Mouse (Mus musculus): ENCODE measurements at regions not wholly inside any gene's neighbourhood (a gene's known extent, or its start where the extent isn't known, plus 50 kb on each side); places are given as distances from the start of the nearest gene placed in this dataset.
A peak's percentile ranks its signal among the peaks of the same experiment; 100 is the strongest.

- TF ChIP-seq CTCF (conservative IDR thresholded peaks at IDR 0.05), result no peak
- no peak for DNase-seq (ENCODE audit: low spot score in 2 of 2)
- H3K4me3 ChIP-seq, result no peak overlapping the region
- H3K27ac ChIP-seq, result no peak overlapping the region
These were observed 229.8 kb downstream of the Trib2 start for GRCm38 (mm10) chr12:15586706-15587442.

GRCm38 (mm10) chr12:15585845-15586244, 230.9 kb downstream of the Trib2 start:
- Histone ChIP-seq H3K27ac (no peak overlapping the region), H3K4me3 (no peak overlapping the region)
- TF ChIP-seq CTCF (conservative IDR thresholded peaks at IDR 0.05), result no peak
- DNase-seq (ENCODE audit: low spot score in 2 of 2), result no peak

- no peak overlapping the region for H3K4me3 ChIP-seq
- DNase-seq (ENCODE audit: low spot score in 2 of 2), result no peak
- H3K27ac ChIP-seq, result no peak overlapping the region
- TF ChIP-seq CTCF (conservative IDR thresholded peaks at IDR 0.05), result no peak
These were observed 232.0 kb downstream of the Trib2 start for GRCm38 (mm10) chr12:15584721-15585120.

GRCm38 (mm10) chr12:15566785-15567109, 250.0 kb downstream of the Trib2 start:
- no peak for TF ChIP-seq CTCF (conservative IDR thresholded peaks at IDR 0.05)
- no peak overlapping the region for H3K4me3 ChIP-seq
- no peak overlapping the region for H3K27ac ChIP-seq
- no peak for DNase-seq (ENCODE audit: low spot score in 2 of 2)

GRCm38 (mm10) chr12:15565941-15566784, 250.6 kb downstream of the Trib2 start:
- H3K27ac ChIP-seq, result no peak overlapping the region
- DNase-seq (ENCODE audit: low spot score in 2 of 2), result peak; percentile 24 to 67
- no peak for TF ChIP-seq CTCF (conservative IDR thresholded peaks at IDR 0.05)
- H3K4me3 ChIP-seq, result no peak overlapping the region

- Histone ChIP-seq H3K4me3 (no peak overlapping the region), H3K27ac (no peak overlapping the region)
- TF ChIP-seq CTCF (conservative IDR thresholded peaks at IDR 0.05), result no peak
- DNase-seq (ENCODE audit: low spot score in 2 of 2), result no peak
These were observed 253.9 kb downstream of the Trib2 start for GRCm38 (mm10) chr12:15562826-15563225.

GRCm38 (mm10) chr12:15555471-15555870, 261.3 kb downstream of the Trib2 start:
- Histone ChIP-seq H3K4me3 (no peak overlapping the region), H3K27ac (no peak overlapping the region)
- TF ChIP-seq CTCF (conservative IDR thresholded peaks at IDR 0.05), result no peak
- DNase-seq (ENCODE audit: low spot score in 2 of 2), result peak in 1 of 2 experiments; percentile 32

GRCm38 (mm10) chr12:15553681-15554007, 263.1 kb downstream of the Trib2 start:
- TF ChIP-seq CTCF (conservative IDR thresholded peaks at IDR 0.05), result no peak
- no peak for DNase-seq (ENCODE audit: low spot score in 2 of 2)
- Histone ChIP-seq H3K4me3 (no peak overlapping the region), H3K27ac (no peak overlapping the region)

- Histone ChIP-seq H3K4me3 (no peak overlapping the region), H3K27ac (no peak overlapping the region)
- TF ChIP-seq CTCF (conservative IDR thresholded peaks at IDR 0.05), result no peak
- no peak for DNase-seq (ENCODE audit: low spot score in 2 of 2)
These were observed 263.6 kb downstream of the Trib2 start for GRCm38 (mm10) chr12:15552979-15553680.

- H3K27ac ChIP-seq, result no peak overlapping the region
These were observed 264.5 kb downstream of the Trib2 start for GRCm38 (mm10) chr12:15552210-15552609.

GRCm38 (mm10) chr12:15551281-15551900, 265.3 kb downstream of the Trib2 start:
- H3K27ac ChIP-seq, result no peak overlapping the region
- no peak for TF ChIP-seq CTCF (conservative IDR thresholded peaks at IDR 0.05)
- DNase-seq (ENCODE audit: low spot score in 2 of 2), result no peak
- H3K4me3 ChIP-seq, result no peak overlapping the region

More at GRCm38 (mm10) chr12:15552210-15552609, 264.5 kb downstream of the Trib2 start:
- H3K4me3 ChIP-seq, result no peak overlapping the region
- no peak for TF ChIP-seq CTCF (conservative IDR thresholded peaks at IDR 0.05)
- no peak for DNase-seq (ENCODE audit: low spot score in 2 of 2)

- DNase-seq (ENCODE audit: low spot score in 2 of 2), result no peak
- Histone ChIP-seq H3K27ac (no peak overlapping the region), H3K4me3 (no peak overlapping the region)
- no peak for TF ChIP-seq CTCF (conservative IDR thresholded peaks at IDR 0.05)
These were observed 272.4 kb downstream of the Trib2 start for GRCm38 (mm10) chr12:15544351-15544750.

GRCm38 (mm10) chr12:15542486-15542885, 274.2 kb downstream of the Trib2 start:
- TF ChIP-seq CTCF (conservative IDR thresholded peaks at IDR 0.05), result no peak
- no peak overlapping the region for H3K4me3 ChIP-seq
- no peak for DNase-seq (ENCODE audit: low spot score in 2 of 2)
- no peak overlapping the region for H3K27ac ChIP-seq

Data from layer of hippocampus, adult 2 months (tissue).